Mouse (Mus musculus) layer of hippocampus, adult 8-10 months (tissue): ENCODE measurements around the gene Dynlt1c. TPM values are rescaled to one million over a fixed set of nuclear protein-coding genes. Genes with fewer than 3 reads are reported as not detected.
"Not testable (repeated sequence)": the region's sequence is repeated elsewhere in the genome, so short reads cannot be mapped to it uniquely, and the experiment has no call there.

Experiments
- DNase-seq, 2 experiments: peaks; one replicate each; pipeline ENCODE4 v3.0.0; 2022; ENCODE audit warnings: low spot score in 2 of 2
- total RNA-seq, 4 experiments: library from RNA; stranded (reverse); gene quantifications; 2 replicates each; pipeline ENCODE4 v1.2.4; 2022

Dynlt1c gene
- total RNA-seq, 4 experiments from 2014 or later: 15.7 to 29.3 (median 18.3) TPM

GRCm38 (mm10) chr17:6655087-6655511 is 53.6 kb downstream of the Dynlt1c start:
- DNase-seq: not testable (repeated sequence)

GRCm38 (mm10) chr17:6655567-6656281 is 54.3 kb downstream of the Dynlt1c start, which contains the start of gene Dynlt1f:
Dynlt1f (minus strand) TSS chr17:6655900.
- peak in 1 of 2 experiments; percentile 56 for DNase-seq

- DNase-seq: not testable (repeated sequence)
Measured at GRCm38 (mm10) chr17:6656471-6656870, 55.0 kb downstream of the Dynlt1c start.

GRCm38 (mm10) chr17:6658801-6659200 is 57.3 kb downstream of the Dynlt1c start, which contains the start of gene Sytl3:
Sytl3 (plus strand) TSS chr17:6659093.
- DNase-seq: not testable (repeated sequence)

Other genes starting within 250 kb of the Dynlt1c start
- 10 to 100 TPM; 26.7 to 45.8 (median 38.9) TPM for gene Dynlt1b, start 171.6 kb upstream of the Dynlt1c start, total RNA-seq
- 10 to 100 TPM; 19.8 to 34.2 (median 27.3) TPM for gene Dynlt1f, start 54.2 kb downstream of the Dynlt1c start, total RNA-seq
- under 1 TPM in 2 of 4 experiments, not detected in 2; 0.25 to 0.79 TPM for gene Sytl3, start 57.4 kb downstream of the Dynlt1c start, total RNA-seq
- gene Ezr, start 181.1 kb downstream of the Dynlt1c start, total RNA-seq: 10 to 100 TPM; 37.3 to 59.3 (median 44.4) TPM